Mouse (Mus musculus) embryonic fibroblast, embryonic 13.5 days (primary cell): ENCODE measurements at regions not wholly inside any gene's neighbourhood (a gene's known extent, or its start where the extent isn't known, plus 50 kb on each side); places are given as distances from the start of the nearest gene placed in this dataset.

Source experiments
- CTCF ChIP-seq: IDR thresholded peaks from 2 replicates; pipeline ENCODE4 v1.5.1; 2011; ENCODE audit warnings: mild to moderate bottlenecking, control low read depth, low read length, moderate library complexity, borderline replicate concordance; ENCODE audit not compliant: insufficient read depth
- POLR2A ChIP-seq: IDR thresholded peaks from 2 replicates; pipeline ENCODE4 v1.6.1; 2011; ENCODE audit warnings: low read depth, mild to moderate bottlenecking, control low read depth, low read length, moderate library complexity

GRCm38 (mm10) chr12:96130796-96131512 lies 438.9 kb downstream of the Flrt2 start:
- TF ChIP-seq POLR2A = no peak
- no peak for TF ChIP-seq CTCF
